ENCODE assay signal across 19 mouse cellular contexts in the genomic region with DNA sequence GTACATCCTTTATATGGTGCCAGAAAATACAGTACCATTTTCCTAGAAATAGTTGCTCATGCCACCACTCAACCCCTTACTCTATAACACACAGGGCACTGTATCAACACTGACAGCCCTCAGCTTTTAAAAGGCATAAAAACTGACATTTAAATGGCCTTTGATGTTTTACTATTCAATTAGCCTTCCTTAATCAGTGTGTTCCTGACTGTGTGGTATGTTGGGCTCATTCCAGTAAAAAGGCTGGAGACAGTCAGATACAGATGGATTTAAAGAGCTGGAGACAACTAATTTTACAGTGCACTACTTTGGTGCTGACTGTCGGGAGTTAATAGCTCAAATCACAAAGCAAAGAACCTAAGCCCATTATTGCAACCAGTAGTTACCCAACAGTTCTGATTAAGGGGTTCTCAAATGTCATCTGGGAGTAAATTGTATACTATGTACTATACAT.
A peak's percentile ranks its signal among the peaks of the same experiment; 100 is the strongest.
DNase-seq lines count a peak whose midpoint lies in the region; ATAC-seq lines count a peak whose summit lies in the region.
"Had no signal": no experiment of that assay in that cellular context is flagged by ENCODE, and none has a peak within 500 bp of the region (broad histone marks: within the 10 kb centered on the region; RNA-seq: fewer than 3 reads in every experiment).

No protein-coding gene starts in this region.

- no peak overlapping the region for H3K27ac ChIP-seq in forebrain, embryonic 11.5 days (ENCODE audit: low read depth, low read length)
- no peak overlapping the region for H3K27ac ChIP-seq in forebrain, embryonic 10.5 days
- no peak overlapping the region for H3K27ac ChIP-seq in midbrain, embryonic 14.5 days (replicated peaks; ENCODE audit: low read depth, low read length)
- H3K27ac ChIP-seq in midbrain, embryonic 11.5 days (ENCODE audit: low read depth, low read length), result no peak overlapping the region
- no peak overlapping the region for H3K27ac ChIP-seq in forebrain, embryonic 14.5 days (ENCODE audit: low read depth, low read length)
- H3K27ac ChIP-seq in midbrain, embryonic 16.5 days (ENCODE audit: low read length), result no peak overlapping the region
- H3K27ac ChIP-seq: gastrocnemius, adult 2 months; layer of hippocampus, adult 2 months; liver, embryonic 12.5 days had no signal

- H3K4me1 ChIP-seq in forebrain, embryonic 11.5 days (replicated peaks; ENCODE audit: control insufficient read depth, insufficient read depth, low read length), result no peaks in the 10 kb centered on the region
- no peaks in the 10 kb centered on the region for H3K4me1 ChIP-seq in forebrain, embryonic 10.5 days
- no peaks in the 10 kb centered on the region for H3K4me1 ChIP-seq in midbrain, embryonic 14.5 days (ENCODE audit: control insufficient read depth, insufficient read depth, low read length)
- no peaks in the 10 kb centered on the region for H3K4me1 ChIP-seq in midbrain, embryonic 11.5 days (ENCODE audit: control insufficient read depth, insufficient read depth, low read length)
- no peaks in the 10 kb centered on the region for H3K4me1 ChIP-seq in forebrain, embryonic 14.5 days (ENCODE audit: control insufficient read depth, insufficient read depth, low read length)
- H3K4me1 ChIP-seq in midbrain, embryonic 16.5 days (ENCODE audit: control insufficient read depth, insufficient read depth, low read length), result peaks cover 3% of the 10 kb centered on the region; the same call in 1 of the 2 replicates
- H3K4me1 ChIP-seq: liver, embryonic 12.5 days had no signal

- DNase-seq in forebrain, embryonic 11.5 days (ENCODE audit: low spot score), result no peak
- DNase-seq in forebrain, embryonic 10.5 days (ENCODE audit: extremely low spot score, low spot score), result no peak
- peak; percentile 14 for DNase-seq in midbrain, embryonic 14.5 days
- DNase-seq in midbrain, embryonic 11.5 days (ENCODE audit: low spot score, missing footprints), result no peak
- DNase-seq in forebrain, embryonic 14.5 days (ENCODE audit: low spot score), result peak; percentile 70
- no peak for DNase-seq in natural killer cell, adult 2 months (ENCODE audit: low spot score in 2 of 2)
- DNase-seq in adrenal gland, postnatal 36 days, result no peak
- DNase-seq: adrenal gland, adult 8-10 months; cerebellum, adult 2 months; gastrocnemius, adult 2 months; heart, postnatal 4 days; kidney, adult 2 months; lung, embryonic 14.5 days; lung, postnatal 4 days; thymus, postnatal 14 days had no signal

- no peak overlapping the region for H3K9ac ChIP-seq in forebrain, embryonic 11.5 days (ENCODE audit: low read length)
- no peak overlapping the region for H3K9ac ChIP-seq in midbrain, embryonic 14.5 days (replicated peaks; ENCODE audit: low read length)
- H3K9ac ChIP-seq in midbrain, embryonic 11.5 days (ENCODE audit: low read length), result no peak overlapping the region
- H3K9ac ChIP-seq in forebrain, embryonic 14.5 days (ENCODE audit: low read length), result no peak overlapping the region
- H3K9ac ChIP-seq in midbrain, embryonic 16.5 days (ENCODE audit: low read depth, low read length), result no peak overlapping the region
- H3K9ac ChIP-seq: liver, embryonic 12.5 days; lung, embryonic 14.5 days had no signal

- H3K4me2 ChIP-seq in forebrain, embryonic 11.5 days (ENCODE audit: low read depth, low read length, severe bottlenecking), result no peak overlapping the region
- H3K4me2 ChIP-seq in midbrain, embryonic 14.5 days (ENCODE audit: low read length), result no peak overlapping the region
- H3K4me2 ChIP-seq in midbrain, embryonic 11.5 days, result no peak overlapping the region
- H3K4me2 ChIP-seq in forebrain, embryonic 14.5 days (ENCODE audit: low read length), result no peak overlapping the region
- no peak overlapping the region for H3K4me2 ChIP-seq in midbrain, embryonic 16.5 days (ENCODE audit: low read length)
- H3K4me2 ChIP-seq: liver, embryonic 12.5 days; lung, embryonic 14.5 days had no signal

- H3K4me3 ChIP-seq in forebrain, embryonic 11.5 days (ENCODE audit: low read depth, low read length), result no peak overlapping the region
- H3K4me3 ChIP-seq in forebrain, embryonic 10.5 days, result no peak overlapping the region
- no peak overlapping the region for H3K4me3 ChIP-seq in midbrain, embryonic 14.5 days (replicated peaks; ENCODE audit: low read depth, low read length)
- no peak overlapping the region for H3K4me3 ChIP-seq in midbrain, embryonic 11.5 days (ENCODE audit: low read depth, low read length)
- H3K4me3 ChIP-seq in forebrain, embryonic 14.5 days (ENCODE audit: low read depth, low read length), result no peak overlapping the region
- no peak overlapping the region for H3K4me3 ChIP-seq in midbrain, embryonic 16.5 days (ENCODE audit: low read depth, low read length)
- H3K4me3 ChIP-seq: erythroblast, embryonic 14.5 days; gastrocnemius, adult 2 months; layer of hippocampus, adult 2 months; liver, embryonic 12.5 days had no signal

- H3K9me3 ChIP-seq in forebrain, embryonic 11.5 days (ENCODE audit: control insufficient read depth, low read length), result no peaks in the 10 kb centered on the region
- H3K9me3 ChIP-seq in forebrain, embryonic 10.5 days, result no peaks in the 10 kb centered on the region
- H3K9me3 ChIP-seq in midbrain, embryonic 14.5 days (ENCODE audit: control insufficient read depth, low read length), result no peaks in the 10 kb centered on the region
- H3K9me3 ChIP-seq in midbrain, embryonic 11.5 days (ENCODE audit: control insufficient read depth, low read length), result no peaks in the 10 kb centered on the region
- no peaks in the 10 kb centered on the region for H3K9me3 ChIP-seq in forebrain, embryonic 14.5 days (replicated peaks; ENCODE audit: control insufficient read depth, low read length)
- H3K9me3 ChIP-seq in midbrain, embryonic 16.5 days (replicated peaks; ENCODE audit: control insufficient read depth, low read length, poor library complexity, severe bottlenecking), result no peaks in the 10 kb centered on the region
- H3K9me3 ChIP-seq: liver, embryonic 12.5 days had no signal

- H3K27me3 ChIP-seq in forebrain, embryonic 11.5 days (ENCODE audit: control insufficient read depth, insufficient read depth, low read length), result no peaks in the 10 kb centered on the region
- H3K27me3 ChIP-seq in forebrain, embryonic 10.5 days (ENCODE audit: poor library complexity, severe bottlenecking), result no peaks in the 10 kb centered on the region
- H3K27me3 ChIP-seq in midbrain, embryonic 14.5 days (ENCODE audit: control insufficient read depth, insufficient read depth, low read length), result no peaks in the 10 kb centered on the region
- no peaks in the 10 kb centered on the region for H3K27me3 ChIP-seq in midbrain, embryonic 11.5 days (ENCODE audit: control insufficient read depth, insufficient read depth, low read length)
- H3K27me3 ChIP-seq in forebrain, embryonic 14.5 days (replicated peaks; ENCODE audit: control insufficient read depth, insufficient read depth, low read length), result no peaks in the 10 kb centered on the region
- no peaks in the 10 kb centered on the region for H3K27me3 ChIP-seq in midbrain, embryonic 16.5 days (ENCODE audit: control insufficient read depth, insufficient read depth, low read depth, low read length)
- H3K27me3 ChIP-seq: liver, embryonic 12.5 days had no signal

- H3K36me3 ChIP-seq in forebrain, embryonic 11.5 days (ENCODE audit: control insufficient read depth, insufficient read depth, low read length), result no peaks in the 10 kb centered on the region
- no peaks in the 10 kb centered on the region for H3K36me3 ChIP-seq in forebrain, embryonic 10.5 days (replicated peaks)
- H3K36me3 ChIP-seq in midbrain, embryonic 14.5 days (ENCODE audit: control insufficient read depth, insufficient read depth, low read length), result no peaks in the 10 kb centered on the region
- no peaks in the 10 kb centered on the region for H3K36me3 ChIP-seq in midbrain, embryonic 11.5 days (ENCODE audit: control insufficient read depth, insufficient read depth, low read length)
- no peaks in the 10 kb centered on the region for H3K36me3 ChIP-seq in forebrain, embryonic 14.5 days (ENCODE audit: control insufficient read depth, insufficient read depth, low read length)
- no peaks in the 10 kb centered on the region for H3K36me3 ChIP-seq in midbrain, embryonic 16.5 days (ENCODE audit: control insufficient read depth, insufficient read depth, low read length)
- H3K36me3 ChIP-seq: liver, embryonic 12.5 days had no signal

- 31% methylated on average over 1 of the region's 1 CpGs for WGBS in forebrain, embryonic 11.5 days
- WGBS in forebrain, embryonic 10.5 days, result 47% methylated on average over 1 of the region's 1 CpGs
- 45% methylated on average over 1 of the region's 1 CpGs for WGBS in midbrain, embryonic 14.5 days
- 67% methylated on average over 1 of the region's 1 CpGs for WGBS in midbrain, embryonic 11.5 days
- WGBS in forebrain, embryonic 14.5 days, result 8% methylated on average over 1 of the region's 1 CpGs
- WGBS in midbrain, embryonic 16.5 days, result 41% methylated on average over 1 of the region's 1 CpGs

- peak; percentile 73 for ATAC-seq in forebrain, embryonic 11.5 days (replicated peaks; ENCODE audit: low FRiP score)
- no peak for ATAC-seq in midbrain, embryonic 14.5 days (ENCODE audit: low FRiP score, low TSS enrichment)
- no peak for ATAC-seq in midbrain, embryonic 11.5 days (ENCODE audit: low FRiP score)
- ATAC-seq in forebrain, embryonic 14.5 days, result peak; percentile 79
- peak; percentile 62; the same call in 1 of the 2 replicates for ATAC-seq in midbrain, embryonic 16.5 days
- ATAC-seq: liver, embryonic 12.5 days had no signal

Comparison
In these comparisons a context has a peak if more than half of its experiments do, and no peak if none do; other contexts are left out.
1. ATAC-seq: peak in forebrain, embryonic 11.5 days (single experiment), forebrain, embryonic 14.5 days (single experiment) and midbrain, embryonic 16.5 days (single experiment); none in midbrain, embryonic 14.5 days (single experiment) and midbrain, embryonic 11.5 days (single experiment).
2. DNase-seq: peak in midbrain, embryonic 14.5 days (single experiment) and forebrain, embryonic 14.5 days (single experiment); none in forebrain, embryonic 11.5 days (single experiment), forebrain, embryonic 10.5 days (single experiment), midbrain, embryonic 11.5 days (single experiment), natural killer cell, adult 2 months (0 of 2) and adrenal gland, postnatal 36 days (0 of 2).